Mouse (Mus musculus) heart, adult 2 months (tissue): ENCODE results near the gene Cacna1e.

Experiments used
- CTCF ChIP-seq: fragments of 200-600 bp; IDR thresholded peaks from 2 replicates; pipeline ENCODE4 v1.8.1; 2022; ENCODE audit warnings: antibody characterized with exemption, mild to moderate bottlenecking, moderate library complexity
- EP300 ChIP-seq: fragments of 200-500 bp; IDR thresholded peaks from 2 replicates; pipeline ENCODE4 v1.6.1; 2011; ENCODE audit warnings: low read depth, low read length, control low read depth; ENCODE audit not compliant: insufficient read depth

DNA sequence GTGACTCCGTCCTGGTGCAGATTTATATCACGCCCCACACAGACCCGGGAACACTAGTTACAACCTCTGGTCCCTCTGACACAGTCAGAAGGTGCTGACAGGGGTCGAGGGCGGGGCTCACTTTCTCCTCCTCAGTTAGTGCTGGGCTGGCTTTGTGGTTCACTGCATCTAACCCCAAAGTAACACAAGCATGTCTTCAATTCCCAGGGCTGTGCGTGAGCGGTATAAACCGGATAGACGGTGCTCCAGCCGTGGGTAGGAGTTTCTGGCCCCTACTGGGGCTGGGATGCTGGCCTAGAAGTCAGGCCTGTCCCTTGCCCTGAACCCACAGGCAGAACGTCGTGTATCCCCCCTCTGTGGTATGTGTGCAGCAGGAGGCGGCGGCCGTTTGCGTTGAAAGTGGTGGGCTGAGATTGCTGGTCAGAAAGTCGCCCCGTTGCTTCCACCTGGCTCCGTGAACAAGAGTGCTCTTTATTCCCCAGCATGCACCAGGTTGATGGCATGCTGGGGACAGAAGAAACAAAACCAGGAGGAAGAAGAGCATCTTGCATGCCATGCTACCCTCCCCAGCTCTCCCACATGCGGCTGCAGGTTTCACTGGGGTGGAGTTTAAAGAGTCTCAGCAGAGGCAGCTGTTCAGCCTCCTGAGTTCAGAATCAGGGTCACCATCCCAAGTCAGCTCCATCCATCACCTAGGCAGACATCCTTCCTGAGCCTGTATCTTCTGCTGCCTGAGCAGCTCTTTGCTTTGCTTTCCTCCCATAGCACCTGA is 467.7 kb downstream of the Cacna1e start:
- TF ChIP-seq CTCF = no peak
- no peak for TF ChIP-seq EP300
